8 mouse cellular contexts compared by ENCODE assay signal in genomic region chr5:23224759-23225536, GRCm38 (mm10).
DNase-seq lines count a peak whose midpoint lies in the region; ATAC-seq and TF ChIP-seq lines count a peak whose summit lies in the region.

No protein-coding gene starts in this region.

- H3K27ac ChIP-seq in forebrain, embryonic 15.5 days (replicated peaks) = no peak overlapping the region
- no peak overlapping the region for H3K27ac ChIP-seq in hindbrain, embryonic 14.5 days
- H3K27ac ChIP-seq in midbrain, embryonic 14.5 days (replicated peaks; ENCODE audit: low read depth, low read length) = no peak overlapping the region
- no peak overlapping the region for H3K27ac ChIP-seq in stomach, postnatal 0 days (replicated peaks)

- TF ChIP-seq EP300 in stomach, postnatal 0 days (optimal IDR thresholded peaks at IDR 0.05) = no peak

- H3K27me3 ChIP-seq in megakaryocyte, embryonic 14.5 days (replicated peaks) = peaks cover 2% of the 10 kb centered on the region
- H3K27me3 ChIP-seq in forebrain, embryonic 15.5 days = no peaks in the 10 kb centered on the region
- H3K27me3 ChIP-seq in hindbrain, embryonic 14.5 days (ENCODE audit: control insufficient read depth, insufficient read depth, low read length) = no peaks in the 10 kb centered on the region
- H3K27me3 ChIP-seq in midbrain, embryonic 14.5 days (ENCODE audit: control insufficient read depth, insufficient read depth, low read length) = no peaks in the 10 kb centered on the region
- no peaks in the 10 kb centered on the region for H3K27me3 ChIP-seq in stomach, postnatal 0 days (ENCODE audit: control insufficient read depth, insufficient read depth, low read length)

- H3K4me1 ChIP-seq in megakaryocyte, embryonic 14.5 days = peaks cover 4% of the 10 kb centered on the region; the same call in 1 of the 2 replicates
- peaks cover 3% of the 10 kb centered on the region; the same call in 1 of the 2 replicates for H3K4me1 ChIP-seq in forebrain, embryonic 15.5 days
- 0 out of 2 replicates have a peak, but pooled peaks cover 4% of the 10 kb centered on the region for H3K4me1 ChIP-seq in hindbrain, embryonic 14.5 days (replicated peaks; ENCODE audit: control insufficient read depth, insufficient read depth, low read length)
- 0 out of 2 replicates have a peak, but pooled peaks cover 2% of the 10 kb centered on the region for H3K4me1 ChIP-seq in midbrain, embryonic 14.5 days (ENCODE audit: control insufficient read depth, insufficient read depth, low read length)
- no peaks in the 10 kb centered on the region for H3K4me1 ChIP-seq in stomach, postnatal 0 days (replicated peaks; ENCODE audit: control insufficient read depth, insufficient read depth)

- peak overlapping the region; percentile 45 for H3K9ac ChIP-seq in forebrain, embryonic 15.5 days (replicated peaks)
- H3K9ac ChIP-seq in hindbrain, embryonic 14.5 days = peak overlapping the region; percentile 59
- no peak overlapping the region; the same call in 1 of the 2 replicates for H3K9ac ChIP-seq in midbrain, embryonic 14.5 days (replicated peaks; ENCODE audit: low read length)
- H3K9ac ChIP-seq in stomach, postnatal 0 days (ENCODE audit: low read length) = no peak overlapping the region

- no peaks in the 10 kb centered on the region for H3K9me3 ChIP-seq in megakaryocyte, embryonic 14.5 days
- H3K9me3 ChIP-seq in forebrain, embryonic 15.5 days = no peaks in the 10 kb centered on the region
- no peaks in the 10 kb centered on the region for H3K9me3 ChIP-seq in hindbrain, embryonic 14.5 days (ENCODE audit: control insufficient read depth, low read length)
- no peaks in the 10 kb centered on the region for H3K9me3 ChIP-seq in midbrain, embryonic 14.5 days (ENCODE audit: control insufficient read depth, low read length)
- no peaks in the 10 kb centered on the region for H3K9me3 ChIP-seq in stomach, postnatal 0 days (ENCODE audit: control insufficient read depth, low read length)

- peak; percentile 77 for TF ChIP-seq CTCF in stomach, postnatal 0 days (IDR thresholded peaks at IDR 0.05; ENCODE audit: low read depth)

- peak overlapping the region; percentile 51 for H3K4me2 ChIP-seq in forebrain, embryonic 15.5 days (replicated peaks)
- H3K4me2 ChIP-seq in hindbrain, embryonic 14.5 days (replicated peaks) = peak overlapping the region; percentile 59
- peak overlapping the region; percentile 62 for H3K4me2 ChIP-seq in midbrain, embryonic 14.5 days (ENCODE audit: low read length)
- peak overlapping the region; percentile 52 for H3K4me2 ChIP-seq in stomach, postnatal 0 days (replicated peaks; ENCODE audit: low read depth)

- no peaks in the 10 kb centered on the region for H3K36me3 ChIP-seq in megakaryocyte, embryonic 14.5 days (replicated peaks; ENCODE audit: low read length)
- no peaks in the 10 kb centered on the region for H3K36me3 ChIP-seq in forebrain, embryonic 15.5 days
- H3K36me3 ChIP-seq in hindbrain, embryonic 14.5 days (replicated peaks; ENCODE audit: control insufficient read depth, insufficient read depth) = no peaks in the 10 kb centered on the region
- no peaks in the 10 kb centered on the region for H3K36me3 ChIP-seq in midbrain, embryonic 14.5 days (ENCODE audit: control insufficient read depth, insufficient read depth, low read length)
- no peaks in the 10 kb centered on the region for H3K36me3 ChIP-seq in stomach, postnatal 0 days (ENCODE audit: control insufficient read depth, insufficient read depth, low read length)

- WGBS in forebrain, embryonic 15.5 days = 18% methylated on average over 14 of the region's 14 CpGs
- WGBS in hindbrain, embryonic 14.5 days = 14% methylated on average over 14 of the region's 14 CpGs
- 14% methylated on average over 14 of the region's 14 CpGs for WGBS in midbrain, embryonic 14.5 days
- WGBS in stomach, postnatal 0 days = 12% methylated on average over 14 of the region's 14 CpGs

- DNase-seq in cerebellum, adult 11 months = peak; percentile 22
- peak; percentile 87 for DNase-seq in hindbrain, embryonic 14.5 days (ENCODE audit: low spot score)
- peak; percentile 75 for DNase-seq in left cerebral cortex, postnatal 4 days
- peak; percentile 90 for DNase-seq in midbrain, embryonic 14.5 days
- peak; percentile 56 for DNase-seq in stomach, postnatal 0 days (ENCODE audit: low spot score)

- peak overlapping the region; percentile 81 for H3K4me3 ChIP-seq in megakaryocyte, embryonic 14.5 days (replicated peaks)
- peak overlapping the region; percentile 35 for H3K4me3 ChIP-seq in forebrain, embryonic 15.5 days
- H3K4me3 ChIP-seq in hindbrain, embryonic 14.5 days (replicated peaks; ENCODE audit: low read length) = peak overlapping the region; percentile 29
- H3K4me3 ChIP-seq in midbrain, embryonic 14.5 days (replicated peaks; ENCODE audit: low read depth, low read length) = peak overlapping the region; percentile 37
- H3K4me3 ChIP-seq in stomach, postnatal 0 days (ENCODE audit: low read depth, low read length) = peak overlapping the region; percentile 37

- no peak for ATAC-seq in megakaryocyte, adult 5-6 weeks (ENCODE audit: poor library complexity, severe bottlenecking)
- peak; percentile 86 for ATAC-seq in forebrain, embryonic 15.5 days (replicated peaks)
- peak; percentile 89 for ATAC-seq in hindbrain, embryonic 14.5 days (ENCODE audit: low FRiP score)
- peak; percentile 78 for ATAC-seq in midbrain, embryonic 14.5 days (ENCODE audit: low FRiP score, low TSS enrichment)
- peak; percentile 45 for ATAC-seq in stomach, postnatal 0 days (ENCODE audit: low FRiP score, low TSS enrichment)

- intact Hi-C loops in left cerebral cortex, postnatal 4 days (cut with DNase I) = loop anchor here (10.0 kb wide), 2 partner anchors 580 to 680 kb away; no protein-coding TSS in a partner anchor

Comparison
In these comparisons a context has a peak if more than half of its experiments do, and no peak if none do; other contexts are left out.
1. H3K4me3 ChIP-seq: peak in every context shown above with its lines; median percentile 81 in megakaryocyte, embryonic 14.5 days; 37 in midbrain, embryonic 14.5 days; 37 in stomach, postnatal 0 days; 35 in forebrain, embryonic 15.5 days; 29 in hindbrain, embryonic 14.5 days.
2. DNase-seq: peak in every context shown above with its lines; median percentile 90 in midbrain, embryonic 14.5 days; 87 in hindbrain, embryonic 14.5 days; 75 in left cerebral cortex, postnatal 4 days; 56 in stomach, postnatal 0 days; 22 in cerebellum, adult 11 months.
3. H3K9ac ChIP-seq: peak in forebrain, embryonic 15.5 days (single experiment) and hindbrain, embryonic 14.5 days (single experiment); none in midbrain, embryonic 14.5 days (single experiment) and stomach, postnatal 0 days (single experiment).
4. Peak in every context shown above with its lines, with median percentiles within 50 percentile points of each other: H3K4me2 ChIP-seq.